Mouse (Mus musculus) lung, adult 2 months (tissue): ENCODE results near the gene Rras2.

Experiments
- CTCF ChIP-seq: fragments of 200-500 bp; IDR thresholded peaks from 2 replicates; pipeline ENCODE4 v1.5.1; 2011; ENCODE audit warnings: mild to moderate bottlenecking, low read length, control low read depth; ENCODE audit not compliant: insufficient read depth
- POLR2A ChIP-seq: fragments of 200-500 bp; IDR thresholded peaks from 2 replicates; pipeline ENCODE4 v1.6.1; 2011; ENCODE audit warnings: low read depth, mild to moderate bottlenecking, control low read depth, low read length, borderline replicate concordance; ENCODE audit errors: extremely low read depth

DNA sequence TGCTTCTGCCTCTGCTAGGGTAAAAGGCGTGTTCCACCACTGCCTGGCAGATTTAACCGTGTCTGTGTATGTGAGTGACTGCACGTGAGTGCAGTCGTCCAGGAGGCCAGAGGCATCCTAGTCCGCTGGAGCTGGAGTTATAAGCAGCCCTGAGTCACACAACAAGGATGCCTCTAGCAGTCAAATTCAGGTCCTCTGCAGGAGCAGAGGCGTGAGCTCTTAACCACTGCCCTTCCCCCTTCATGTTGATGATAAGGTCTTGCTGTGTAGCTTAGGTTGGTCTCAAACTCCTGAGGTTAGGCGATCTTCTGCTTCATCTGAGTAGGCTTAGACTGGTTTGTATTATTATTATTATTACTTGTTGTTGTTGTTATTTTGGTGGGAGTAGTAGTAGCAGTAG lies 22.4 kb upstream of the Rras2 start:
- TF ChIP-seq CTCF = no peak
- TF ChIP-seq POLR2A = no peak
